Mouse (Mus musculus): Measurements from ENCODE around the gene Ppib.

Gene Ppib

GRCm38 (mm10) chr9:66078072-66078471 is 18.1 kb downstream of the Ppib start:
- no peak for DNase-seq (ENCODE audit: low read depth, low spot score)

GRCm38 (mm10) chr9:66078493-66078892 is 18.5 kb downstream of the Ppib start:
- no peak for DNase-seq (ENCODE audit: low read depth, low spot score)

GRCm38 (mm10) chr9:66080804-66081459 is 20.9 kb downstream of the Ppib start:
- DNase-seq (ENCODE audit: low read depth, low spot score): no peak

GRCm38 (mm10) chr9:66081999-66082398 is 22.0 kb downstream of the Ppib start:
- no peak for DNase-seq (ENCODE audit: low read depth, low spot score)

GRCm38 (mm10) chr9:66084171-66084570 is 24.1 kb downstream of the Ppib start:
- DNase-seq (ENCODE audit: low read depth, low spot score): no peak

GRCm38 (mm10) chr9:66087062-66087461 is 27.0 kb downstream of the Ppib start:
- DNase-seq (ENCODE audit: low read depth, low spot score): no peak

- DNase-seq (ENCODE audit: low read depth, low spot score): peak; percentile 41
These were observed 28.4 kb downstream of the Ppib start for GRCm38 (mm10) chr9:66088411-66088810.

GRCm38 (mm10) chr9:66090593-66091244 is 30.7 kb downstream of the Ppib start:
- DNase-seq (ENCODE audit: low read depth, low spot score): no peak

GRCm38 (mm10) chr9:66091327-66092231 is 31.6 kb downstream of the Ppib start:
- no peak for DNase-seq (ENCODE audit: low read depth, low spot score)

- no peak for DNase-seq (ENCODE audit: low read depth, low spot score)
These were observed 32.6 kb downstream of the Ppib start for GRCm38 (mm10) chr9:66092664-66093063.

- no peak for DNase-seq (ENCODE audit: low read depth, low spot score)
These were observed 41.6 kb downstream of the Ppib start for GRCm38 (mm10) chr9:66101577-66101976.

GRCm38 (mm10) chr9:66102668-66103067 is 42.6 kb downstream of the Ppib start:
- DNase-seq (ENCODE audit: low read depth, low spot score): no peak

- no peak for DNase-seq (ENCODE audit: low read depth, low spot score)
These were observed 44.6 kb downstream of the Ppib start for GRCm38 (mm10) chr9:66104601-66105000.

- DNase-seq (ENCODE audit: low read depth, low spot score): no peak
These were observed 45.1 kb downstream of the Ppib start for GRCm38 (mm10) chr9:66105168-66105567.

GRCm38 (mm10) chr9:66109574-66109973 is 49.6 kb downstream of the Ppib start:
- DNase-seq (ENCODE audit: low read depth, low spot score): no peak

GRCm38 (mm10) chr9:66110126-66110525 is 50.1 kb downstream of the Ppib start:
- DNase-seq (ENCODE audit: low read depth, low spot score): no peak

- DNase-seq (ENCODE audit: low read depth, low spot score): no peak
These were observed 50.8 kb downstream of the Ppib start for GRCm38 (mm10) chr9:66110611-66111379.

- DNase-seq (ENCODE audit: low read depth, low spot score): no peak
These were observed 54.3 kb downstream of the Ppib start for GRCm38 (mm10) chr9:66114341-66114740.
